Mouse (Mus musculus) inflammation-experienced regulatory T-cells, adult 16 weeks (primary cell): ENCODE results near the gene Elfn1. TPM values are rescaled to one million over a fixed set of nuclear protein-coding genes. Genes with fewer than 3 reads are reported as not detected.

ENCODE experiments used
- polyA plus RNA-seq: library from polyadenylated mRNA; unstranded; fragments of 100-300 nt; shearing (Covaris generic); gene quantifications from one replicate; pipeline ENCODE4 v1.2.1, GENCODE M21; 2017

Gene Elfn1
- polyA plus RNA-seq, result not detected

GRCm38 (mm10) chr5:139907714-139908242 is at the start of gene Elfn1:
Gene Elfn1, plus strand, starts transcription at chr5:139907943.

Other genes with a start within 250 kb of the Elfn1 start
- gene Micall2, start 171.6 kb upstream of the Elfn1 start, polyA plus RNA-seq, result 0.12 TPM
- 60.7 TPM for gene Ints1, start 132.3 kb upstream of the Elfn1 start, polyA plus RNA-seq
- 53.7 TPM for gene Mafk, start 116.4 kb upstream of the Elfn1 start, polyA plus RNA-seq
- not detected for gene Tmem184a, start 88.0 kb upstream of the Elfn1 start, polyA plus RNA-seq
- gene Gm26938, start 81.5 kb upstream of the Elfn1 start, polyA plus RNA-seq, result not detected
- 56.0 TPM for gene Psmg3, start 81.1 kb upstream of the Elfn1 start, polyA plus RNA-seq